Mouse (Mus musculus) CH12.LX (cell line): ENCODE data around the gene Slc16a2.

ENCODE experiments used
- CTCF ChIP-seq, 2 experiments: IDR thresholded peaks in 1 of 2; conservative IDR thresholded peaks in 1 of 2; 2 replicates each; pipeline ENCODE4 v1.5.1; 2011 to 2012; ENCODE audit warnings: low read depth in 2 of 2, low read length in 2 of 2, improper control_type of control experiment in 1 of 2, inconsistent platforms in 1 of 2, mild to moderate bottlenecking in 1 of 2, moderate library complexity in 1 of 2
- E2F4 ChIP-seq: IDR thresholded peaks from 2 replicates; pipeline ENCODE4 v1.6.1; 2011; ENCODE audit warnings: low read depth, low read length, improper control_type of control experiment; ENCODE audit not compliant: insufficient replicate concordance
- POLR2AphosphoS2 ChIP-seq: IDR thresholded peaks from 2 replicates; pipeline ENCODE4 v1.6.1; 2011; ENCODE audit warnings: low read depth, low read length, improper control_type of control experiment
- USF1 ChIP-seq: IDR thresholded peaks from 2 replicates; pipeline ENCODE4 v1.6.1; 2014; ENCODE audit warnings: low read depth, mild to moderate bottlenecking, inconsistent platforms, low read length, improper control_type of control experiment
- ZNF384 ChIP-seq: IDR thresholded peaks from 2 replicates; pipeline ENCODE4 v1.6.1; 2012; ENCODE audit warnings: low read depth, low read length, improper control_type of control experiment, inconsistent platforms

- no peak for TF ChIP-seq CTCF (conservative IDR thresholded peaks at IDR 0.05 in 1 of 2, IDR thresholded peaks at IDR 0.05 in 1 of 2; ENCODE audit: low read depth in 2 of 2, low read length in 2 of 2)
- no peak for TF ChIP-seq E2F4
- TF ChIP-seq ZNF384, result no peak
- TF ChIP-seq USF1, result no peak
- TF ChIP-seq POLR2AphosphoS2, result no peak
Observed at GRCm38 (mm10) chrX:103696081-103696519, 125.7 kb downstream of the Slc16a2 start.
